Comparison of ENCODE assay signal across 19 mouse cellular contexts in the genomic region with DNA sequence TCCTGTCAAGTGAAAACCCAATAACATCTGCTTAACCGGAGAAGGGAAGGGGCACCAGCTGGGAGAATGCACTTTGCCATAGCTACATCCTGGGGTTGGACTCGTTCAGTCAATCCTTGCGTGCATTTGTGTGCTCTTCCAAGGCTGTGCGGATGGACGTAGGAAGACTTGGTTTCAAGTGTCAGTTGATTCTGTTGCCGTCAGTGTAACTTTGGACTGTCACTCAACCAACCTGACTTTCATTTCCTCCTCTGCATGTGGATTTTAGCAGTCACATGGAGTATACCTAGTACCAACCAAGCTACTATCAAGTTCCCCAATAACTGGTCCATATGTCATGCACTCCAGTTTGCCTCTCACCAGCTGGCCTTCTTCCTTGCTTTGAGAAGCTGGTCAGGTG. TPM values are rescaled to one million over a fixed set of nuclear protein-coding genes. Genes with fewer than 3 reads are reported as not detected.
DNase-seq lines count a peak whose midpoint lies in the region; ATAC-seq and TF ChIP-seq lines count a peak whose summit lies in the region.
"Had no signal": no experiment of that assay in that cellular context is flagged by ENCODE, and none has a peak within 500 bp of the region (broad histone marks: within the 10 kb centered on the region; RNA-seq: fewer than 3 reads in every experiment).

No protein-coding gene starts in this region.

- H3K4me1 ChIP-seq in heart, embryonic 15.5 days (replicated peaks) = peaks cover 72% of the 10 kb centered on the region
- peaks cover 28% of the 10 kb centered on the region; the same call in 1 of the 2 replicates for H3K4me1 ChIP-seq in lung, postnatal 0 days (ENCODE audit: insufficient read depth, low read depth, low read length)
- peaks cover 18% of the 10 kb centered on the region for H3K4me1 ChIP-seq in lung, adult 2 months (ENCODE audit: control insufficient read depth, insufficient read depth, low read length)
- H3K4me1 ChIP-seq in limb, embryonic 15.5 days = peaks cover 42% of the 10 kb centered on the region

- no peak for TF ChIP-seq CTCF in lung, postnatal 0 days (IDR thresholded peaks at IDR 0.05)
- TF ChIP-seq CTCF in lung, adult 2 months (IDR thresholded peaks at IDR 0.05; ENCODE audit: insufficient read depth, low read length) = no peak

- 0 out of 2 replicates have a peak overlapping the region, but pooled peaks have one; percentile 10 for H3K27ac ChIP-seq in heart, embryonic 15.5 days
- peak overlapping the region; percentile 32 for H3K27ac ChIP-seq in lung, postnatal 0 days (ENCODE audit: low read length)
- 0 out of 2 replicates have a peak overlapping the region, but pooled peaks have one; percentile 24 for H3K27ac ChIP-seq in limb, embryonic 15.5 days
- H3K27ac ChIP-seq: embryonic facial prominence, embryonic 12.5 days; midbrain, embryonic 13.5 days had no signal

- DNase-seq in heart, postnatal 4 days = no peak
- no peak for DNase-seq in lung, postnatal 0 days (ENCODE audit: low spot score)
- no peak for DNase-seq in lung, adult 2 months
- no peak for DNase-seq in layer of hippocampus, adult 9-11 months
- no peak for DNase-seq in urinary bladder, postnatal 10 days (ENCODE audit: low spot score)
- DNase-seq: adrenal gland, adult 8-10 months; cerebellum, adult 9-10 months; forebrain, postnatal 0 days; heart, postnatal 36 days; kidney, adult 18-20 months; kidney, postnatal 25 days; thymus, postnatal 25 days had no signal

- no peaks in the 10 kb centered on the region for H3K27me3 ChIP-seq in heart, embryonic 15.5 days
- no peaks in the 10 kb centered on the region for H3K27me3 ChIP-seq in lung, postnatal 0 days (replicated peaks; ENCODE audit: insufficient read depth, low read length)
- H3K27me3 ChIP-seq in limb, embryonic 15.5 days = no peaks in the 10 kb centered on the region
- H3K27me3 ChIP-seq: embryonic facial prominence, embryonic 12.5 days; heart, embryonic 12.5 days; limb, embryonic 12.5 days; midbrain, embryonic 13.5 days had no signal

- H3K9me3 ChIP-seq in heart, embryonic 15.5 days (replicated peaks) = no peaks in the 10 kb centered on the region
- no peaks in the 10 kb centered on the region for H3K9me3 ChIP-seq in lung, postnatal 0 days (ENCODE audit: low read length)
- no peaks in the 10 kb centered on the region for H3K9me3 ChIP-seq in limb, embryonic 15.5 days
- H3K9me3 ChIP-seq: embryonic facial prominence, embryonic 12.5 days; heart, embryonic 12.5 days; limb, embryonic 12.5 days; midbrain, embryonic 13.5 days had no signal

- H3K9ac ChIP-seq in heart, embryonic 15.5 days = no peak overlapping the region
- H3K9ac ChIP-seq in lung, postnatal 0 days (replicated peaks; ENCODE audit: low read depth) = no peak overlapping the region
- no peak overlapping the region for H3K9ac ChIP-seq in limb, embryonic 15.5 days
- H3K9ac ChIP-seq: embryonic facial prominence, embryonic 12.5 days; forebrain, postnatal 0 days; heart, embryonic 12.5 days; limb, embryonic 12.5 days; midbrain, embryonic 13.5 days had no signal

- 73% methylated on average over 6 of the region's 6 CpGs for WGBS in heart, embryonic 15.5 days
- WGBS in lung, postnatal 0 days = 54% methylated on average over 6 of the region's 6 CpGs
- 58% methylated on average over 6 of the region's 6 CpGs for WGBS in lung, adult 2 months
- 71% methylated on average over 6 of the region's 6 CpGs for WGBS in limb, embryonic 15.5 days

- no peak overlapping the region for H3K4me3 ChIP-seq in heart, embryonic 15.5 days
- H3K4me3 ChIP-seq in lung, postnatal 0 days (ENCODE audit: low read depth, low read length) = no peak overlapping the region
- H3K4me3 ChIP-seq in lung, adult 2 months (replicated peaks; ENCODE audit: extremely low read depth, low read depth, low read length) = no peak overlapping the region
- no peak overlapping the region for H3K4me3 ChIP-seq in limb, embryonic 15.5 days
- H3K4me3 ChIP-seq: embryonic facial prominence, embryonic 12.5 days; heart, embryonic 12.5 days; limb, embryonic 12.5 days; midbrain, embryonic 13.5 days; myocyte had no signal

- TF ChIP-seq EP300 in lung, postnatal 0 days (IDR thresholded peaks at IDR 0.05) = no peak

- ATAC-seq in heart, embryonic 15.5 days (replicated peaks; ENCODE audit: insufficient number of reproducible peaks, insufficient read depth, low FRiP score, low read depth) = no peak
- ATAC-seq in lung, postnatal 0 days = no peak
- no peak for ATAC-seq in limb, embryonic 15.5 days (ENCODE audit: insufficient number of reproducible peaks, low FRiP score, low TSS enrichment, low read depth)
- ATAC-seq: forebrain, postnatal 0 days; midbrain, embryonic 13.5 days had no signal

- no peaks in the 10 kb centered on the region for H3K36me3 ChIP-seq in heart, embryonic 15.5 days
- no peaks in the 10 kb centered on the region for H3K36me3 ChIP-seq in lung, postnatal 0 days (ENCODE audit: insufficient read depth, low read length)
- H3K36me3 ChIP-seq in limb, embryonic 15.5 days = peaks cover 5% of the 10 kb centered on the region; the same call in 1 of the 2 replicates
- H3K36me3 ChIP-seq: embryonic facial prominence, embryonic 12.5 days; heart, embryonic 12.5 days; midbrain, embryonic 13.5 days had no signal

- no peak for TF ChIP-seq POLR2A in lung, adult 2 months (IDR thresholded peaks at IDR 0.05; ENCODE audit: borderline replicate concordance, extremely low read depth, low read depth, low read length)

- no peak overlapping the region for H3K4me2 ChIP-seq in heart, embryonic 15.5 days
- no peak overlapping the region for H3K4me2 ChIP-seq in lung, postnatal 0 days (replicated peaks; ENCODE audit: low read depth, low read length)
- no peak overlapping the region for H3K4me2 ChIP-seq in limb, embryonic 15.5 days
- H3K4me2 ChIP-seq: embryonic facial prominence, embryonic 12.5 days; heart, embryonic 12.5 days; limb, embryonic 12.5 days; midbrain, embryonic 13.5 days had no signal

RNA-seq across cellular contexts. Expression of gene Nek6, which starts 33.5 kb away (rescaled TPM):
- polyA plus RNA-seq in heart, embryonic 15.5 days (2015; fragmentation: Nextera tagmentation; extraction: Ambion mirVana) = 60.8 and 71.4 TPM in 2 replicates
- 10 to 100 TPM; 24.8 to 26.0 TPM for total RNA-seq in heart, postnatal 4 days (2021)
- 57.8 and 69.4 TPM in 2 replicates for polyA plus RNA-seq in lung, postnatal 0 days (2015; fragmentation: Nextera tagmentation; extraction: Ambion mirVana)
- 25.8 and 27.6 TPM in 2 replicates for polyA plus RNA-seq in lung, adult 2 months (2012; rRNA removed)
- 118 TPM in 2 replicates for polyA plus RNA-seq in limb, embryonic 15.5 days (2015; fragmentation: Nextera tagmentation; extraction: Ambion mirVana)
